15 mouse cellular contexts compared by ENCODE assay signal in the genomic region with DNA sequence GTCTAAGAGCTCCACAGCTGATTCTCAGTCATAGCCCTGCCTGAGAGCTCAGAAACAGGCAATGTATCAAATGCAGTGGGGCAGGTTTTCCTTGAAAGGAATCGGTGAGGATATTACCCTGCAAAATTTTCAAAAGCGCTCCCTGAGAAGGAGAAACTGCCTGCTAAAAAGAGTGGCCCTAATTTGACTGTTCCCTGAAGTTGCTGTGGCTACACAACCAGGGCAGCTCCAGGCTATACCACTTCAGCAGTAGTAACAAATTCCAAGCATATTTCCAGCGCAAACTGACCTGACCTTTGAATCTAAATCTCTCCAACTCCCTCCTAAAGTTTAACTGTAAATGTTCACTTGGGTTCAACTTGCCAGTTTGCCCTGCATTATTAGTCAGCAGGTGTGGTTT. TPM values are rescaled to one million over a fixed set of nuclear protein-coding genes. Genes with fewer than 3 reads are reported as not detected.
DNase-seq lines count a peak whose midpoint lies in the region; ATAC-seq and TF ChIP-seq lines count a peak whose summit lies in the region.
"Had no signal": no experiment of that assay in that cellular context is flagged by ENCODE, and none has a peak within 500 bp of the region (broad histone marks: within the 10 kb centered on the region; RNA-seq: fewer than 3 reads in every experiment).

No protein-coding gene starts in this region.

- no peak overlapping the region for H3K4me2 ChIP-seq in lung, embryonic 14.5 days
- H3K4me2 ChIP-seq in hindbrain, embryonic 12.5 days (replicated peaks) = no peak overlapping the region
- H3K4me2 ChIP-seq: embryonic facial prominence, embryonic 13.5 days; hindbrain, embryonic 15.5 days had no signal

- H3K4me1 ChIP-seq in lung, embryonic 14.5 days (ENCODE audit: insufficient read depth) = 0 out of 2 replicates have a peak, but pooled peaks cover 8% of the 10 kb centered on the region
- no peaks in the 10 kb centered on the region for H3K4me1 ChIP-seq in hindbrain, embryonic 12.5 days
- H3K4me1 ChIP-seq: embryonic facial prominence, embryonic 13.5 days; hindbrain, embryonic 15.5 days; megakaryocyte, embryonic 14.5 days had no signal

- peak; percentile 49; the same call in 1 of the 2 replicates for ATAC-seq in lung, embryonic 14.5 days (ENCODE audit: insufficient read depth)
- no peak for ATAC-seq in hindbrain, embryonic 12.5 days (ENCODE audit: low FRiP score)
- ATAC-seq: forebrain, embryonic 16.5 days; midbrain, embryonic 16.5 days had no signal

- H3K36me3 ChIP-seq in lung, embryonic 14.5 days (ENCODE audit: insufficient read depth) = no peaks in the 10 kb centered on the region
- H3K36me3 ChIP-seq in hindbrain, embryonic 12.5 days = no peaks in the 10 kb centered on the region
- H3K36me3 ChIP-seq: embryonic facial prominence, embryonic 13.5 days; hindbrain, embryonic 15.5 days had no signal

- H3K27me3 ChIP-seq in lung, embryonic 14.5 days (ENCODE audit: insufficient read depth, low read length) = no peaks in the 10 kb centered on the region
- H3K27me3 ChIP-seq in hindbrain, embryonic 12.5 days = no peaks in the 10 kb centered on the region
- H3K27me3 ChIP-seq: embryonic facial prominence, embryonic 13.5 days; hindbrain, embryonic 15.5 days; megakaryocyte, embryonic 14.5 days had no signal

- peak overlapping the region; percentile 54; the same call in 1 of the 2 replicates for H3K27ac ChIP-seq in lung, embryonic 14.5 days (ENCODE audit: low read depth)
- H3K27ac ChIP-seq in hindbrain, embryonic 12.5 days = no peak overlapping the region
- H3K27ac ChIP-seq: embryonic facial prominence, embryonic 13.5 days; hindbrain, embryonic 15.5 days had no signal

- H3K9ac ChIP-seq in lung, embryonic 14.5 days = no peak overlapping the region
- H3K9ac ChIP-seq in hindbrain, embryonic 12.5 days = no peak overlapping the region
- H3K9ac ChIP-seq: embryonic facial prominence, embryonic 13.5 days; hindbrain, embryonic 15.5 days had no signal

- no peak for TF ChIP-seq CTCF in lung, embryonic 14.5 days (IDR thresholded peaks at IDR 0.05; ENCODE audit: low read depth)

- DNase-seq in lung, embryonic 14.5 days = peak; percentile 38
- no peak for DNase-seq in lung, postnatal 14 days
- peak; percentile 14 for DNase-seq in forelimb bud, embryonic 11.5 days (ENCODE audit: low read depth, low spot score)
- DNase-seq in kidney, adult 9 months = peak; percentile 89
- DNase-seq in large intestine, adult 2 months (ENCODE audit: low read depth, low spot score) = peak; percentile 37
- no peak for DNase-seq in gastrocnemius, postnatal 14 days
- no peak for DNase-seq in cerebellum, postnatal 10 days
- DNase-seq: cerebellum, adult 9-11 months; heart, postnatal 10 days had no signal

- WGBS in lung, embryonic 14.5 days = 39% methylated on average over 3 of the region's 3 CpGs
- 47% methylated on average over 3 of the region's 3 CpGs for WGBS in large intestine, adult 2 months
- 82% methylated on average over 3 of the region's 3 CpGs for WGBS in hindbrain, embryonic 12.5 days

- H3K9me3 ChIP-seq in lung, embryonic 14.5 days (ENCODE audit: low read depth, low read length) = no peaks in the 10 kb centered on the region
- H3K9me3 ChIP-seq in hindbrain, embryonic 12.5 days (replicated peaks) = no peaks in the 10 kb centered on the region
- H3K9me3 ChIP-seq: embryonic facial prominence, embryonic 13.5 days; hindbrain, embryonic 15.5 days; megakaryocyte, embryonic 14.5 days had no signal

- H3K4me3 ChIP-seq in lung, embryonic 14.5 days (ENCODE audit: low read depth, low read length) = no peak overlapping the region
- no peak overlapping the region for H3K4me3 ChIP-seq in hindbrain, embryonic 12.5 days
- H3K4me3 ChIP-seq: embryonic facial prominence, embryonic 13.5 days; hindbrain, embryonic 15.5 days; megakaryocyte, embryonic 14.5 days had no signal

- intact Hi-C loops in gastrocnemius, postnatal 14 days (cut with DNase I; ENCODE audit: low total_unique reads) = no loop called here

RNA-seq across cellular contexts. Expression of a gene that starts 49.4 kb away (rescaled TPM):
- 174 and 176 TPM in 2 replicates for polyA plus RNA-seq in lung, embryonic 14.5 days (2014; fragmentation: Nextera tagmentation; extraction: Ambion mirVana)
- 14.3 and 20.0 TPM in 2 replicates for polyA plus RNA-seq in large intestine, adult 2 months (2012; rRNA removed)
- total RNA-seq in gastrocnemius, postnatal 14 days (2021) = 10 to 100 TPM; 55.0 to 55.8 TPM
- polyA plus RNA-seq in hindbrain, embryonic 12.5 days (2016; fragmentation: Nextera tagmentation; extraction: Ambion mirVana) = 151 and 160 TPM in 2 replicates

Comparison
In these comparisons a context has a peak if more than half of its experiments do, and no peak if none do; other contexts are left out.
1. DNase-seq: peak in lung, embryonic 14.5 days (single experiment), forelimb bud, embryonic 11.5 days (single experiment), kidney, adult 9 months (single experiment) and large intestine, adult 2 months (single experiment); none in lung, postnatal 14 days (single experiment), gastrocnemius, postnatal 14 days (single experiment) and cerebellum, postnatal 10 days (0 of 2).